Mouse (Mus musculus) MEL (cell line): ENCODE measurements around the gene Plcb1.

Source experiments
- CTCF ChIP-seq, 3 experiments: IDR thresholded peaks in 2 of 3; conservative IDR thresholded peaks in 1 of 3; 2 replicates each; pipeline ENCODE4 v1.5.1; 2011 to 2012; ENCODE audit warnings: low read length in 3 of 3, low read depth in 2 of 3, mild to moderate bottlenecking in 2 of 3, improper control_type of control experiment in 1 of 3, inconsistent platforms in 1 of 3, mixed read lengths in 1 of 3, moderate library complexity in 1 of 3; ENCODE audit not compliant: control insufficient read depth in 1 of 3, insufficient read depth in 1 of 3, poor library complexity in 1 of 3, severe bottlenecking in 1 of 3
- EP300 ChIP-seq, 2 experiments: IDR thresholded peaks; 2 replicates each; pipeline ENCODE4 v1.6.1; 2011; ENCODE audit warnings: improper control_type of control experiment in 2 of 2, low read length in 2 of 2, low read depth in 1 of 2, mild to moderate bottlenecking in 1 of 2
- GATA1 ChIP-seq: IDR thresholded peaks from 2 replicates; pipeline ENCODE4 v1.6.1; 2011; ENCODE audit warnings: low read depth, low read length, improper control_type of control experiment
- HCFC1 ChIP-seq: IDR thresholded peaks from 2 replicates; pipeline ENCODE4 v1.6.1; 2012; ENCODE audit warnings: low read depth, mild to moderate bottlenecking, inconsistent platforms, low read length, improper control_type of control experiment, moderate library complexity
- POLR2A ChIP-seq, 2 experiments: IDR thresholded peaks; 2 replicates each; pipeline ENCODE4 v1.6.1; 2011 to 2012; ENCODE audit warnings: low read length in 2 of 2, mild to moderate bottlenecking in 2 of 2, control low read depth in 1 of 2, improper control_type of control experiment in 1 of 2, low read depth in 1 of 2, moderate library complexity in 1 of 2; ENCODE audit not compliant: control insufficient read depth in 1 of 2, insufficient read depth in 1 of 2, poor library complexity in 1 of 2
- RAD21 ChIP-seq: IDR thresholded peaks from 2 replicates; pipeline ENCODE4 v1.6.1; 2011; ENCODE audit warnings: mild to moderate bottlenecking, low read depth, low read length, improper control_type of control experiment
- SMC3 ChIP-seq: IDR thresholded peaks from 2 replicates; pipeline ENCODE4 v1.6.1; 2011; ENCODE audit warnings: low read depth, low read length, improper control_type of control experiment
- TCF12 ChIP-seq: IDR thresholded peaks from 2 replicates; pipeline ENCODE4 v1.6.1; 2014; ENCODE audit warnings: low read depth, mild to moderate bottlenecking, inconsistent platforms, low read length, improper control_type of control experiment, moderate library complexity
- USF1 ChIP-seq: IDR thresholded peaks from 2 replicates; pipeline ENCODE4 v1.6.1; 2014; ENCODE audit warnings: low read depth, mild to moderate bottlenecking, inconsistent platforms, low read length, improper control_type of control experiment, moderate library complexity
- ZC3H11A ChIP-seq: IDR thresholded peaks from 2 replicates; pipeline ENCODE4 v1.6.1; 2012; ENCODE audit warnings: low read depth, mild to moderate bottlenecking, inconsistent platforms, low read length, improper control_type of control experiment
- ZKSCAN1 ChIP-seq: IDR thresholded peaks from 2 replicates; pipeline ENCODE4 v1.6.1; 2012; ENCODE audit warnings: low read depth, mild to moderate bottlenecking, inconsistent platforms, low read length, improper control_type of control experiment, moderate library complexity
- ZNF384 ChIP-seq: IDR thresholded peaks from 2 replicates; pipeline ENCODE4 v1.6.1; 2012; ENCODE audit warnings: low read depth, mild to moderate bottlenecking, inconsistent platforms, low read length, improper control_type of control experiment

- TF ChIP-seq CTCF (IDR thresholded peaks at IDR 0.05 in 2 of 3, conservative IDR thresholded peaks at IDR 0.05 in 1 of 3; ENCODE audit: control insufficient read depth in 1 of 3, insufficient read depth in 1 of 3, low read depth in 2 of 3, low read length in 3 of 3, poor library complexity in 1 of 3, severe bottlenecking in 1 of 3) (no peak), ZKSCAN1 (no peak), POLR2A (IDR thresholded peaks at IDR 0.05; ENCODE audit: control insufficient read depth in 1 of 2, insufficient read depth in 1 of 2, low read depth in 1 of 2, low read length in 2 of 2, poor library complexity in 1 of 2) (no peak), GATA1 (no peak), ZC3H11A (no peak), EP300 (IDR thresholded peaks at IDR 0.05; ENCODE audit: low read depth in 1 of 2, low read length in 2 of 2) (no peak), HCFC1 (no peak), USF1 (no peak), SMC3 (no peak), ZNF384 (no peak), TCF12 (no peak), RAD21 (no peak)
Measured at GRCm38 (mm10) chr2:135219406-135219805, 433.5 kb downstream of the Plcb1 start.
